Mouse (Mus musculus) liver, adult 2 months (tissue): ENCODE results near the gene Capn1. TPM values are rescaled to one million over a fixed set of nuclear protein-coding genes. Genes with fewer than 3 reads are reported as not detected.

Source experiments
- DNase-seq: peaks from one replicate; pipeline ENCODE4 v3.0.0-alpha.2; 2011; ENCODE audit warnings: low read depth, low spot score; ENCODE audit errors: extremely low read depth
- H3K27ac ChIP-seq: fragments of 200-500 bp; replicated peaks from 2 replicates; pipeline ENCODE4 v1.5.1; 2012; ENCODE audit warnings: low read depth, mild to moderate bottlenecking, control low read depth, inconsistent platforms, low read length; ENCODE audit not compliant: insufficient read depth
- H3K27me3 ChIP-seq: fragments of 200-500 bp; 2 replicates; pipeline ENCODE4 v1.6.1; 2012; ENCODE audit warnings: mild to moderate bottlenecking, moderate library complexity, low read length, inconsistent platforms; ENCODE audit not compliant: control insufficient read depth, insufficient read depth
- H3K36me3 ChIP-seq: fragments of 200-500 bp; 2 replicates; pipeline ENCODE4 v1.6.1; 2012; ENCODE audit warnings: low read length, inconsistent platforms; ENCODE audit not compliant: control insufficient read depth, insufficient read depth
- H3K4me1 ChIP-seq: fragments of 200-500 bp; 2 replicates; pipeline ENCODE4 v1.6.1; 2011; ENCODE audit warnings: low read length; ENCODE audit not compliant: control insufficient read depth, insufficient read depth
- H3K4me3 ChIP-seq: fragments of 200-500 bp; 2 replicates; pipeline ENCODE4 v1.5.1; 2011; ENCODE audit warnings: low read depth, mild to moderate bottlenecking, control low read depth, low read length, moderate library complexity; ENCODE audit not compliant: insufficient read depth
- H3K79me2 ChIP-seq: fragments of 200-500 bp; 2 replicates; pipeline ENCODE4 v1.6.1; 2012; ENCODE audit warnings: inconsistent platforms, mild to moderate bottlenecking, low read length, moderate library complexity; ENCODE audit not compliant: control insufficient read depth, insufficient read depth
- H3K9ac ChIP-seq: fragments of 200-500 bp; 2 replicates; pipeline ENCODE4 v1.6.1; 2012; ENCODE audit warnings: low read depth, mild to moderate bottlenecking, control low read depth, inconsistent platforms, low read length
- CTCF ChIP-seq: fragments of 200-500 bp; IDR thresholded peaks from 2 replicates; pipeline ENCODE4 v1.5.1; 2011; ENCODE audit warnings: low read depth, low read length, control low read depth
- POLR2A ChIP-seq: fragments of 200-500 bp; IDR thresholded peaks from 2 replicates; pipeline ENCODE4 v1.6.1; 2011; ENCODE audit warnings: low read length, control low read depth; ENCODE audit not compliant: insufficient read depth; ENCODE audit errors: extremely low read depth
- WGBS: fragments of 180-500 bp; shearing (Covaris S2); methylation state at CpG from one replicate; pipeline ENCODE4 v1.1.7; 2018; 5-methylcytosine and 5-hydroxymethylcytosine counted together
- polyA plus RNA-seq: library from polyadenylated mRNA; depleted of rRNA; stranded (reverse); fragments of >200 nt; gene quantifications from 2 replicates; pipeline ENCODE4 v1.2.3, GENCODE M21; 2012
- total RNA-seq: library from RNA; depleted of rRNA; stranded (reverse); fragments of >200 nt; gene quantifications from 2 replicates; pipeline ENCODE4 v1.2.3, GENCODE M21; 2014

Capn1 gene
- total and polyA plus RNA-seq, 2 experiments, result 8.0 to 12.7 TPM

GRCm38 (mm10) chr19:5954031-5954710 is 61.5 kb downstream of the Capn1 start:
- Histone ChIP-seq H3K27ac (no peak overlapping the region), H3K36me3 (peaks cover 3% of the 10 kb centered on the region; the same call in 1 of the 2 replicates), H3K4me3 (no peak overlapping the region), H3K4me1 (peaks cover 15% of the 10 kb centered on the region), H3K27me3 (no peaks in the 10 kb centered on the region), H3K9ac (no peak overlapping the region), H3K79me2 (no peaks in the 10 kb centered on the region)
- no peak for TF ChIP-seq CTCF
- TF ChIP-seq POLR2A, result no peak
- WGBS, result 93% methylated on average over 22 of the region's 22 CpGs
- DNase-seq, result no peak

- no peaks in the 10 kb centered on the region for H3K79me2 ChIP-seq
- H3K27me3 ChIP-seq, result no peaks in the 10 kb centered on the region
- WGBS, result 89% methylated on average over 19 of the region's 19 CpGs
- TF ChIP-seq POLR2A, result no peak
- TF ChIP-seq CTCF, result no peak
- H3K9ac ChIP-seq, result no peak overlapping the region
- DNase-seq, result no peak
- peaks cover 15% of the 10 kb centered on the region for H3K4me1 ChIP-seq
- H3K4me3 ChIP-seq, result no peak overlapping the region
- peaks cover 3% of the 10 kb centered on the region; the same call in 1 of the 2 replicates for H3K36me3 ChIP-seq
- H3K27ac ChIP-seq, result no peak overlapping the region
Observed at GRCm38 (mm10) chr19:5953201-5953770, 62.4 kb downstream of the Capn1 start.

DNA sequence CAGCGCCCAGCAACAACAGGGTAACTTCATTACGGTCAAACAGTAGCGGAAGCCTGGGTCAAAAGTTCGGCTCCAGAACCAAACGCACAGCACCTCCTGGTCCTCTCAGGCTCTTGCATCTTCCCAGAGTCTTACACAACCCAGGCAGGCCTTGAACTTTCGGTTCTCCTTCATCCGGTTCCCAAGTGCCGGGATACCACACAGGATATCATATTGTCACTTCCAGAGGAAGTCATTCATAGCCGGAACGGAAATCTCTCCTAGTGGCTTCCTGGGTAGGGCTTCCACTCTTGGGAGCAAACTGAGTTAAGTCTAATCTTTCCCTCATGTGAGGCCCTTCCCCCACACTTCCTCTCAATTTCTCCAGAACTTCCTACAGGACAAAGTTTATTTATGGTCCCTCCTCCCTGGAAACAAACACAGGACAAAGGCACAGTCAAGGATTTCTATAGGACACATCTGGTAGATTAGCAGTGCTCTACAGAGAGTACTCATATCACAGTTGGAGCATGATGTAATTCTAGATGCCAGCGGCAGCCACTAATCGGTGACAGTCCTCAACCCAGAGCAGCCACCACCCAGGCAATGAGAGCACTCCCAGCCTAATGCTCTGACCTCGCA is 63.5 kb downstream of the Capn1 start:
- Histone ChIP-seq H3K4me1 (peaks cover 12% of the 10 kb centered on the region), H3K36me3 (peaks cover 3% of the 10 kb centered on the region; the same call in 1 of the 2 replicates), H3K27me3 (no peaks in the 10 kb centered on the region), H3K27ac (peak overlapping the region; percentile 75), H3K79me2 (no peaks in the 10 kb centered on the region), H3K4me3 (no peak overlapping the region), H3K9ac (no peak overlapping the region)
- 73% methylated on average over 13 of the region's 13 CpGs for WGBS
- TF ChIP-seq POLR2A (no peak), CTCF (no peak)
- peak; percentile 58 for DNase-seq

DNA sequence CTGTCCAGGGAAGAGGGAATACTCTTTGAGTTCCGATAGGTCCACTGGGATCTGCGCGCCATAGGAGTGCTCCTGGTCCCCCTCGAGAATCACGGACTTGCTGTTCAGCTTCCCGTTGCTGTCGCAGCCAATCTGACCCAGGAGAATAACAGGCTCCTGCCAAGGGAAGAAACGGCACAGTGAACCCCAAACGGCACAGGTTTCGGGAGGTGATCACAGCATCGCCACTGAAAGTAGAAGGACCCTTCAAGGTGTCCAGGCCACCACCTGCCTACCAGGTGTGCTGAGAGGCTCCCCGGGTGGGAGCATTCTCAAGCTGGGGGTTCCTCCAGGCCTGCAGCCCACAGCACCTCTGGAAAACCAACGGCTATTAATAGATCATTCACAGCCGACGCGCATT is 64.1 kb downstream of the Capn1 start:
- H3K79me2 ChIP-seq, result no peaks in the 10 kb centered on the region
- H3K27me3 ChIP-seq, result no peaks in the 10 kb centered on the region
- DNase-seq, result no peak
- H3K4me3 ChIP-seq, result peak overlapping the region; percentile 26; the same call in 1 of the 2 replicates
- 78% methylated on average over 16 of the region's 16 CpGs for WGBS
- peaks cover 8% of the 10 kb centered on the region for H3K4me1 ChIP-seq
- H3K27ac ChIP-seq, result peak overlapping the region; percentile 75
- H3K36me3 ChIP-seq, result peaks cover 3% of the 10 kb centered on the region; the same call in 1 of the 2 replicates
- peak overlapping the region; percentile 31; the same call in 1 of the 2 replicates for H3K9ac ChIP-seq
- no peak for TF ChIP-seq CTCF
- TF ChIP-seq POLR2A, result no peak

DNA sequence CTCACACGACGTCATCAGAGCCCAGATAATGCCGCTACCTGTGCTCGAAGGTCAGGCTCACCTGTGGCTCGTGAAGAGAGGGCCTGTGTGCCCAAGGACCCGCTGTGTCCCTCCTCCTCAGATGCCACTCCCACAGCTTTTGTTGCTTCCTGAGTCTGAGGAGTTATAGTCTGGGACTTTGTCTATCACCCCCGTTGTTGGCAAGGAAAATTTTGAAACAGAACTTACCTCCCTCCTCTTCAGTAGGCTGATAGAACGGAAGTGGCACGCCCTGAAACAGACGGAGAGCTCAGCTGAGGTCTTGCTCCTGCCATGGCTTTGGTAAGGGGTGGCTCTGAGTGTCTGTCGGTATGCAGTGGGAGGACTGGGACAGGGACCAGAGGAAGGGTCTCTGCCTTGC is 65.5 kb downstream of the Capn1 start:
- H3K27ac ChIP-seq, result no peak overlapping the region
- no peak overlapping the region for H3K9ac ChIP-seq
- H3K79me2 ChIP-seq, result no peaks in the 10 kb centered on the region
- DNase-seq, result no peak
- H3K36me3 ChIP-seq, result peaks cover 3% of the 10 kb centered on the region; the same call in 1 of the 2 replicates
- TF ChIP-seq CTCF (no peak), POLR2A (no peak)
- WGBS, result 91% methylated on average over 11 of the region's 11 CpGs
- peaks cover 2% of the 10 kb centered on the region for H3K4me1 ChIP-seq
- H3K27me3 ChIP-seq, result no peaks in the 10 kb centered on the region
- H3K4me3 ChIP-seq, result no peak overlapping the region

DNA sequence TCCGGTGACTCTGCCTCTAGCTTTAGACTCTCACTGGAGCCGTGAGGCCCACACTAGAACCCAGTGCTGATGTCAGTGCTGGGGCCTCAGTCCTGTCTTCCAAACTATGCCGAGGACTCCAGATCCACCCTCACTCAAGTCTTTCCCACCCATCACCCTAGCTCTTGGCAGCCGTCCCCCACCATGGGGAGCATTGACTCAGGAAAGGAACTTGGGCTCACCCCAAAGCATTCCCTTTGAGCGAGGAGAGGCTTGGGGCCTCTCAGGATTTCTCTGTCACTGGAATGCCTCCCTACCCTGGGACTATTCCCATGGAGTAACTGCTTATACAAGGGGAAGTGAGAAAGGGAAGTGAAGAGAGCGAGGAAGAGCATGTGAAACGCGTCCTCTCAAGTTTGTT is 69.8 kb downstream of the Capn1 start:
- TF ChIP-seq CTCF (no peak), POLR2A (no peak)
- Histone ChIP-seq H3K36me3 (peaks cover 2% of the 10 kb centered on the region; the same call in 1 of the 2 replicates), H3K9ac (no peak overlapping the region), H3K27ac (peak overlapping the region; percentile 79), H3K4me1 (no peaks in the 10 kb centered on the region; the same call in 1 of the 2 replicates), H3K4me3 (no peak overlapping the region), H3K79me2 (no peaks in the 10 kb centered on the region), H3K27me3 (no peaks in the 10 kb centered on the region)
- peak; percentile 39 for DNase-seq
- 70% methylated on average over 8 of the region's 8 CpGs for WGBS
